Mouse (Mus musculus) kidney, adult 11 months (tissue): ENCODE measurements around the gene Rxra.

ENCODE experiments used
- DNase-seq: peaks from one replicate; pipeline ENCODE4 v3.0.0; 2022

Rxra gene

GRCm38 (mm10) chr2:27743863-27744611 is 67.8 kb downstream of the Rxra start:
- DNase-seq = no peak

GRCm38 (mm10) chr2:27744612-27745351 is 68.5 kb downstream of the Rxra start:
- peak; percentile 69 for DNase-seq

GRCm38 (mm10) chr2:27745673-27746620 is 69.7 kb downstream of the Rxra start:
- no peak for DNase-seq

GRCm38 (mm10) chr2:27746854-27747253 is 70.6 kb downstream of the Rxra start:
- no peak for DNase-seq

- no peak for DNase-seq
These were observed 72.7 kb downstream of the Rxra start for GRCm38 (mm10) chr2:27748984-27749383.

GRCm38 (mm10) chr2:27750399-27751134 is 74.3 kb downstream of the Rxra start:
- DNase-seq = no peak

GRCm38 (mm10) chr2:27751135-27751519 is 74.9 kb downstream of the Rxra start:
- no peak for DNase-seq

- no peak for DNase-seq
These were observed 75.6 kb downstream of the Rxra start for GRCm38 (mm10) chr2:27751803-27752202.

DNA sequence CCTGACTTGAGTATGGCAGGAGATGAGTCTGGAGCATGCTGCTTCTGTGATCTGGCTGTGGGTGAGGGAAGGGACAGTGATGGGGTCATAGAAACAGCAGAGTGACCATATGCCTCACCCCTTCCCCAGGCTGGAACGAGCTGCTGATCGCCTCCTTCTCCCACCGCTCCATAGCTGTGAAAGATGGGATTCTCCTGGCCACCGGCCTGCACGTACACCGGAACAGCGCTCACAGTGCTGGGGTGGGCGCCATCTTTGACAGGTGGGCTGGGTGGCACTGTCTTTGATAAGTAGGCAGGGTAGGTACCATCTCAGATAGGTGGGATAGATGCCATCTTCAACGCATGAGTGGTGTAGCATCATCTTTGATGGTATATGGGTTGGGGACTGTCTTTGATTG is 77.9 kb downstream of the Rxra start:
- no peak for DNase-seq

GRCm38 (mm10) chr2:27755986-27756641 is 79.9 kb downstream of the Rxra start:
- DNase-seq = peak; percentile 32

- DNase-seq = peak; percentile 97
These were observed 82.4 kb downstream of the Rxra start for GRCm38 (mm10) chr2:27758414-27759301.

GRCm38 (mm10) chr2:27759431-27759830 is 83.2 kb downstream of the Rxra start:
- no peak for DNase-seq

GRCm38 (mm10) chr2:27761260-27761995 is 85.2 kb downstream of the Rxra start:
- DNase-seq = no peak

DNA sequence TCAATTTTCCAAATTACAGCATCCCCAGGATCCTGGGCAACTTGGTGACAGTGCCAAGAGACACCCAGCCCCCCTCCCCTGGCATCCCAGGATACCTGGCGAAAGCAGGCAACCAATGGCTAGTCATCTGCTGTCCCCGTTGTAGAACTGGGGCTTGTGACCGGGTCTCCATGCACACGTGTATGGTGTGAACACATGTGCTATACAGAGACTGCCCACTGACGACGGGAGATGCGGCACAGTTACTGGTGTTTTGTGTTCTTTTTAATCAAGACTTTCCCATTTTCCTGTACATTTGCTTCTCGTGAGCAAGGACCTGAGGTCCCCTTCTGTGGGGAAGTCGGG is 85.7 kb downstream of the Rxra start:
- no peak for DNase-seq

DNA sequence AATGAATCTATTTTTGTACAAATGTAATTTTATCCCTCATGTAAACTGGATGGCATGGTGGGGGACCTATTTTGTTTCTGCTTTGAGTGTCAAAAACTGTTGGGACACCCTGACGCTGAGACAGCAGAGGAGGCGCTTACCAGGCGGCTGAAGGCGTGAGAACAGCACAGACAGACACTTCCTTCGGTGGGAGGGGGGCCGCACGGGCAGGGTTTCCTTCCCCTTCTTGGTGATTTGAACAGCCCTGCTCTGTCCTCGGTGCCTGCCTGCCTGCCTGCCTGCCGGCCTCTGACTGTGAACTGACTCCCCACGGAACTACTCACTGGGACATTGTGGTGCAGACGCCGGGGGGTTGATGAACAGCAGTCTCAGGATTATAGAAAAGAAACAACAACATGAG is 86.3 kb downstream of the Rxra start:
- peak; percentile 29 for DNase-seq

DNA sequence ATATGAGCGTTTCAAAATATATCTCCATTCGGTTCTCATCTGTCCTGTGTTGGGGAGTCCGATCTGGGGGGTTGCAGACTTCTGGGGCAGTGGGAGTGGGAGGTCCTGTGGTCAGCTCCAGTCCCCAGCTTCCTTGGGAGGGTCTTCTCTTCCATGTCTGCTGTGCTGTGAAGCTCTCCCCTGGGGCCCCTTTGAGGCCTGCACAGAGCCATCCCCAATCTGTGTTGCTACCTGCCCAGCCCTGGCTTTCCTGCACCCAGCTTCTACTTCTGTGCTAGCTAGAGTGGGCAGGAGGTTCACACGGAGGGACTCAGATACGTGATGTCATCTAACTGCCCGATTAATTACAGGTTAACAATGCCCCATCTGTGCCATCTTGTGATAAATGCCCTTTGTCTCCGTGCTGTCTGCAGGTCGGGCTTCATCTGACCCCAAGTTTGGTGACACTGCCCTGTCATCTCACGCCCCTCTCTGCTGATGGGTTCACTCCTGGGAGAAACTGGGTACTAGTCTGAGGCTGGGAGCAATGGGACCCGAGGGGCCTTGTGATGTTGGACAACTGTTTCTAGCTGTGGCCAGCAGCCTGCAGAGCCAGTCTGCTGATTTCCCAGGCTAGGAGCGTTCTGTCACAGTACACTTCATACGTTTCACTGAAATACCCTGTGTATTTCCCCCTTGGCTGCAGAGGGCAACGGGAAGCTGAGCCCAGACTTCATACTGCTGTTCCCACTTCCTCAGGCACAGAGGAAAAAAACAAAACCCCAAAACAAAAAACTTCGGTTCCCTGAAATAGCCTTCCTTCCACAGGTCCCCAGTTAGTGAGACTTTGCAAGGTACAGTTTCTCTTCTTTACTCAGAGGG is 86.9 kb downstream of the Rxra start:
- DNase-seq = no peak

- peak; percentile 67 for DNase-seq
These were observed 88.2 kb downstream of the Rxra start for GRCm38 (mm10) chr2:27764256-27764936.

DNA sequence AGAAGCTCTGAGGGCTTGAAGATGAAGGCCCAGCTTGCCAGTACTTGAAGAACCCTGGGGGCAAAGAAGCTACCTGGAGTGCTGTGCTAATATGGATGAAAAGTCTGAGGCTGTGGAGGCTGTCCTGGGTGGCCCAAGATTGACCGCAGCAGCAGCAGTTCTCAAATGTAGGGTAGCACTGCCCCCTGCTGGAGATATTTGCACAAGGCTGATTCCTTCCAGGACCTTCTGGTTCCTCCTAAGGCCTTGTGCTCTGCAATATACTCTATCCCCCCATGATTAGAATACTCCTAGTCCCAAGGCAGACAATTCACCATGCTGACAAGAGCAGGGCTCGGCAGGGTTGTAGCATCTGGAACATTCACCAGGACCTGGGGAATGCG is 88.7 kb downstream of the Rxra start:
- peak; percentile 77 for DNase-seq

DNA sequence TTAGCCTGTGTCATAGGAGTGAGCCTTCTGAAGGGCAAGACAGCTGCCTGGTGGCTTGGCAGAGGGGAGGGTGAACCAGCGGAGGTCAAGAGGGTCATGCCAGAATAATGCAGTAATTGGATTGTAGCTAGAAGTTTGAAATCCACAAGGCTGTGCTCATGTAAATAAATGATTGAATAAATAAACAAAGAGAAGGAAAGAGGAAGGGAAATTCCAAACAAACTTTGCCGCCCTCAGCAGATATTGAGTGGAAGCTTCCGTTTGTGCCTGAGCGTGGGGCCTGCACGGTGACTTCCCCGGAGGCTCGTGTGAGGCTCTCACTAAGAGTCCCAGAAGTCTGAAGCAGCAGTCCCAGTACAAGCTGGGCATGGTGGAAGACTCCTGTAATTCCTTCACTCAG is 91.5 kb downstream of the Rxra start:
- no peak for DNase-seq
